Mouse (Mus musculus): ENCODE results near the gene Amt. TPM values are rescaled to one million over a fixed set of nuclear protein-coding genes. Genes with fewer than 3 reads are reported as not detected.
A peak's percentile ranks its signal among the peaks of the same experiment; 100 is the strongest.
"Not testable (repeated sequence)": the region's sequence is repeated elsewhere in the genome, so short reads cannot be mapped to it uniquely, and the experiment has no call there.

The Amt gene
- polyA plus RNA-seq, 1 experiment from 2014 or later: 15.5 TPM

GRCm38 (mm10) chr9:108304716-108305115 lies 8.1 kb downstream of the Amt start:
- H3K27me3 ChIP-seq (replicated peaks; ENCODE audit: control insufficient read depth, insufficient read depth, low read length): no peaks in the 10 kb centered on the region
- H3K9ac ChIP-seq (ENCODE audit: low read depth, low read length): peak overlapping the region; percentile 93
- WGBS: 73% methylated on average over 4 of the region's 4 CpGs
- ATAC-seq: no peak
- H3K36me3 ChIP-seq (ENCODE audit: control insufficient read depth, insufficient read depth, low read length): peaks cover 8% of the 10 kb centered on the region; the same call in 1 of the 2 replicates
- H3K4me3 ChIP-seq (ENCODE audit: low read length): peak overlapping the region; percentile 92
- peaks cover 11% of the 10 kb centered on the region for H3K4me1 ChIP-seq (ENCODE audit: control insufficient read depth, insufficient read depth, low read length)
- peak overlapping the region; percentile 69 for H3K4me2 ChIP-seq (ENCODE audit: low read depth, low read length)
- no peaks in the 10 kb centered on the region for H3K9me3 ChIP-seq (ENCODE audit: control insufficient read depth, low read length)
- H3K27ac ChIP-seq (ENCODE audit: low read length): peak overlapping the region; percentile 100; the same call in 1 of the 2 replicates

- WGBS: 10% methylated on average over 1 of the region's 1 CpGs
- no peak; the same call in 1 of the 2 replicates for ATAC-seq
- peaks cover 8% of the 10 kb centered on the region; the same call in 1 of the 2 replicates for H3K36me3 ChIP-seq (ENCODE audit: control insufficient read depth, insufficient read depth, low read length)
These were observed 8.5 kb downstream of the Amt start for GRCm38 (mm10) chr9:108305170-108305569.

GRCm38 (mm10) chr9:108305629-108306520 lies 9.2 kb downstream of the Amt start, which contains the start of the genes Rhoa and Tcta:
TSS of gene Rhoa (plus strand) at chr9:108306129.
TSS of gene Tcta (minus strand) at chr9:108306160.
- WGBS: under 1% methylated on average over 81 of the region's 81 CpGs
- ATAC-seq: peak; percentile 93
- H3K4me1 ChIP-seq (ENCODE audit: control insufficient read depth, insufficient read depth, low read length): peaks cover 14% of the 10 kb centered on the region
- H3K27me3 ChIP-seq (replicated peaks; ENCODE audit: control insufficient read depth, insufficient read depth, low read length): no peaks in the 10 kb centered on the region
- H3K4me2 ChIP-seq (ENCODE audit: low read depth, low read length): peak within 1 kb of the TSS; percentile 69
- H3K36me3 ChIP-seq (ENCODE audit: control insufficient read depth, insufficient read depth, low read length): peaks cover 8% of the 10 kb centered on the region; the same call in 1 of the 2 replicates
- peak within 1 kb of the TSS; percentile 100 for H3K9ac ChIP-seq (ENCODE audit: low read depth, low read length)
- no peaks in the 10 kb centered on the region for H3K9me3 ChIP-seq (ENCODE audit: control insufficient read depth, low read length)
- peak within 1 kb of the TSS; percentile 92 for H3K4me3 ChIP-seq (ENCODE audit: low read length)
- H3K27ac ChIP-seq (ENCODE audit: low read length): peak within 1 kb of the TSS; percentile 100

More at GRCm38 (mm10) chr9:108305170-108305569, 8.5 kb downstream of the Amt start:
- Histone ChIP-seq H3K27ac (ENCODE audit: low read length) (peak overlapping the region; percentile 100), H3K4me2 (ENCODE audit: low read depth, low read length) (peak overlapping the region; percentile 69), H3K4me1 (ENCODE audit: control insufficient read depth, insufficient read depth, low read length) (peaks cover 11% of the 10 kb centered on the region), H3K9me3 (ENCODE audit: control insufficient read depth, low read length) (no peaks in the 10 kb centered on the region), H3K27me3 (replicated peaks; ENCODE audit: control insufficient read depth, insufficient read depth, low read length) (no peaks in the 10 kb centered on the region), H3K4me3 (ENCODE audit: low read length) (peak overlapping the region; percentile 92), H3K9ac (ENCODE audit: low read depth, low read length) (peak overlapping the region; percentile 93)

GRCm38 (mm10) chr9:108306571-108306980 lies 9.9 kb downstream of the Amt start:
- Histone ChIP-seq H3K4me1 (ENCODE audit: control insufficient read depth, insufficient read depth, low read length) (peaks cover 14% of the 10 kb centered on the region), H3K27me3 (replicated peaks; ENCODE audit: control insufficient read depth, insufficient read depth, low read length) (no peaks in the 10 kb centered on the region), H3K9ac (ENCODE audit: low read depth, low read length) (peak overlapping the region; percentile 100), H3K4me3 (ENCODE audit: low read length) (peak overlapping the region; percentile 92), H3K4me2 (ENCODE audit: low read depth, low read length) (peak overlapping the region; percentile 30; the same call in 1 of the 2 replicates), H3K9me3 (ENCODE audit: control insufficient read depth, low read length) (no peaks in the 10 kb centered on the region), H3K36me3 (ENCODE audit: control insufficient read depth, insufficient read depth, low read length) (peaks cover 8% of the 10 kb centered on the region; the same call in 1 of the 2 replicates), H3K27ac (ENCODE audit: low read length) (peak overlapping the region; percentile 100)
- peak; percentile 82 for ATAC-seq
- WGBS: under 1% methylated on average over 49 of the region's 51 CpGs

- no peaks in the 10 kb centered on the region for H3K9me3 ChIP-seq (ENCODE audit: control insufficient read depth, low read length)
- ATAC-seq: no peak
- H3K36me3 ChIP-seq (ENCODE audit: control insufficient read depth, insufficient read depth, low read length): peaks cover 8% of the 10 kb centered on the region; the same call in 1 of the 2 replicates
- peak overlapping the region; percentile 92 for H3K4me3 ChIP-seq (ENCODE audit: low read length)
- peak overlapping the region; percentile 55 for H3K4me2 ChIP-seq (ENCODE audit: low read depth, low read length)
- no peaks in the 10 kb centered on the region for H3K27me3 ChIP-seq (replicated peaks; ENCODE audit: control insufficient read depth, insufficient read depth, low read length)
- H3K9ac ChIP-seq (ENCODE audit: low read depth, low read length): peak overlapping the region; percentile 100
- H3K27ac ChIP-seq (ENCODE audit: low read length): peak overlapping the region; percentile 100
- H3K4me1 ChIP-seq (ENCODE audit: control insufficient read depth, insufficient read depth, low read length): peaks cover 14% of the 10 kb centered on the region
- 9% methylated on average over 12 of the region's 12 CpGs for WGBS
These were observed 10.6 kb downstream of the Amt start for GRCm38 (mm10) chr9:108307021-108307807.

- peak overlapping the region; percentile 55 for H3K4me2 ChIP-seq (ENCODE audit: low read depth, low read length)
- H3K27ac ChIP-seq (ENCODE audit: low read length): no peak overlapping the region
- peaks cover 14% of the 10 kb centered on the region for H3K4me1 ChIP-seq (ENCODE audit: control insufficient read depth, insufficient read depth, low read length)
- no peaks in the 10 kb centered on the region for H3K9me3 ChIP-seq (ENCODE audit: control insufficient read depth, low read length)
- WGBS: 44% methylated on average over 2 of the region's 2 CpGs
- peak overlapping the region; percentile 48; the same call in 1 of the 2 replicates for H3K9ac ChIP-seq (ENCODE audit: low read depth, low read length)
- no peak for ATAC-seq
- H3K27me3 ChIP-seq (replicated peaks; ENCODE audit: control insufficient read depth, insufficient read depth, low read length): no peaks in the 10 kb centered on the region
- H3K4me3 ChIP-seq (ENCODE audit: low read length): peak overlapping the region; percentile 44
- H3K36me3 ChIP-seq (ENCODE audit: control insufficient read depth, insufficient read depth, low read length): peaks cover 2% of the 10 kb centered on the region; the same call in 1 of the 2 replicates
These were observed 11.5 kb downstream of the Amt start for GRCm38 (mm10) chr9:108308141-108308540.

GRCm38 (mm10) chr9:108317572-108317971 lies 20.9 kb downstream of the Amt start:
- Histone ChIP-seq H3K4me3 (ENCODE audit: low read length) (no peak overlapping the region), H3K4me2 (ENCODE audit: low read depth, low read length) (no peak overlapping the region), H3K9me3 (ENCODE audit: control insufficient read depth, low read length) (no peaks in the 10 kb centered on the region), H3K36me3 (ENCODE audit: control insufficient read depth, insufficient read depth, low read length) (peaks cover 3% of the 10 kb centered on the region; the same call in 1 of the 2 replicates), H3K27me3 (replicated peaks; ENCODE audit: control insufficient read depth, insufficient read depth, low read length) (no peaks in the 10 kb centered on the region), H3K9ac (ENCODE audit: low read depth, low read length) (no peak overlapping the region), H3K4me1 (ENCODE audit: control insufficient read depth, insufficient read depth, low read length) (no peaks in the 10 kb centered on the region), H3K27ac (ENCODE audit: low read length) (no peak overlapping the region)
- WGBS: 93% methylated on average over 3 of the region's 3 CpGs
- no peak for ATAC-seq

GRCm38 (mm10) chr9:108318462-108318861 lies 21.8 kb downstream of the Amt start:
- Histone ChIP-seq H3K27me3 (replicated peaks; ENCODE audit: control insufficient read depth, insufficient read depth, low read length) (no peaks in the 10 kb centered on the region), H3K4me1 (ENCODE audit: control insufficient read depth, insufficient read depth, low read length) (no peaks in the 10 kb centered on the region), H3K4me3 (ENCODE audit: low read length) (no peak overlapping the region), H3K4me2 (ENCODE audit: low read depth, low read length) (no peak overlapping the region), H3K9ac (ENCODE audit: low read depth, low read length) (no peak overlapping the region), H3K36me3 (ENCODE audit: control insufficient read depth, insufficient read depth, low read length) (peaks cover 3% of the 10 kb centered on the region; the same call in 1 of the 2 replicates), H3K9me3 (ENCODE audit: control insufficient read depth, low read length) (no peaks in the 10 kb centered on the region), H3K27ac (ENCODE audit: low read length) (no peak overlapping the region)
- no peak for ATAC-seq
- WGBS: 79% methylated on average over 2 of the region's 2 CpGs

- WGBS: 90% methylated on average over 7 of the region's 7 CpGs
These were observed 25.4 kb downstream of the Amt start for GRCm38 (mm10) chr9:108322054-108322453.

More at GRCm38 (mm10) chr9:108322054-108322453, 25.4 kb downstream of the Amt start:
- not testable (repeated sequence) for H3K4me1 ChIP-seq (ENCODE audit: control insufficient read depth, insufficient read depth, low read length); H3K36me3 ChIP-seq (ENCODE audit: control insufficient read depth, insufficient read depth, low read length); H3K27ac ChIP-seq (ENCODE audit: low read length); H3K9ac ChIP-seq (ENCODE audit: low read depth, low read length); H3K27me3 ChIP-seq (replicated peaks; ENCODE audit: control insufficient read depth, insufficient read depth, low read length); ATAC-seq; H3K4me3 ChIP-seq (ENCODE audit: low read length); H3K9me3 ChIP-seq (ENCODE audit: control insufficient read depth, low read length); H3K4me2 ChIP-seq (ENCODE audit: low read depth, low read length)

All from intestine, embryonic 16.5 days (tissue).